Mouse (Mus musculus): ENCODE measurements around the gene Parvb. TPM values are rescaled to one million over a fixed set of nuclear protein-coding genes. Genes with fewer than 3 reads are reported as not detected.

Parvb gene
- polyA plus RNA-seq, 1 experiment from 2014 or later = 4.8 TPM

DNA sequence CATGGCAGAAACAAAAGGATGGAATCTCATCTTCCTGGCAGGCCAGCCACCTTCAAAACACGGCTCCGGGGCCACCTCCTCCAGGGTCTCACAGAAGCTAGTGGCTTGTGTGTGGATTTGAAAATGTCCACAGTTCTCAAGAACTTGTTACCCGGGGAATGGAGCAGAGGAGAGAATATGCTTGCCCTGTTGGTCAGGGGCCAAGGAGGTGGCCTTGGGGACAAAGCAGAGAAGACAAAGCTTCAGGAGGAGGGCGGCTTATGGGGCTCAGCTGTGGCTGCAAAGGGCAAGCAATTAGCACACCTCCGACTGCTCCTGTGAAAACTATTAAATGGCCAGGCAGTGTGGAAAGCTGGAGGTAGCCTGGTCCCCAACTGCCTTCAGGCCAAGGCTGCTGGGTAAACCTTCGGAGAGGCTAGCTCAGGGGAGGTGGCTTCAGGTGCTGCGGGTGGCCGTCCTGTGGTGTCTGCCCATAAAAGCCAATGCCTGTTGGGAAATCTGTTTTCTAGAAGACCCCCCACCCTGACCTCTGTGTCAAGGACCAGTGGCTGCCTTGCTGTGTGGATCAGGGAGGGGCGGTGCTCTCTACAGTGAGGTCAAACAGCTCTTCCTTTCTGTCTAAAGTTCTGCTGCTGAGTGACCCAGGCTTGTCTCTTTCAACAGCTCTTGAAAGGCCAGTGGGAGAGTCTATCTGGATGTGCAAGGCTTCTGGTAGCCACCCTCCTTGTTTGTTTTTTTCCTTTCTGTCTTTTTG lies 26.9 kb downstream of the Parvb start:
- H3K27ac ChIP-seq (replicated peaks) = no peak overlapping the region
- 74% methylated on average over 9 of the region's 9 CpGs for whole genome bisulfite sequencing
- H3K4me2 ChIP-seq (replicated peaks) = no peak overlapping the region
- H3K4me1 ChIP-seq = peaks cover 22% of the 10 kb centered on the region
- no peak for ATAC-seq (ENCODE audit: insufficient number of reproducible peaks, low FRiP score, low TSS enrichment, low read depth)
- no peaks in the 10 kb centered on the region for H3K9me3 ChIP-seq (replicated peaks)
- H3K36me3 ChIP-seq = no peaks in the 10 kb centered on the region
- no peak overlapping the region for H3K4me3 ChIP-seq (replicated peaks)
- H3K27me3 ChIP-seq = peaks cover 2% of the 10 kb centered on the region; the same call in 1 of the 2 replicates
- no peak overlapping the region for H3K9ac ChIP-seq

DNA sequence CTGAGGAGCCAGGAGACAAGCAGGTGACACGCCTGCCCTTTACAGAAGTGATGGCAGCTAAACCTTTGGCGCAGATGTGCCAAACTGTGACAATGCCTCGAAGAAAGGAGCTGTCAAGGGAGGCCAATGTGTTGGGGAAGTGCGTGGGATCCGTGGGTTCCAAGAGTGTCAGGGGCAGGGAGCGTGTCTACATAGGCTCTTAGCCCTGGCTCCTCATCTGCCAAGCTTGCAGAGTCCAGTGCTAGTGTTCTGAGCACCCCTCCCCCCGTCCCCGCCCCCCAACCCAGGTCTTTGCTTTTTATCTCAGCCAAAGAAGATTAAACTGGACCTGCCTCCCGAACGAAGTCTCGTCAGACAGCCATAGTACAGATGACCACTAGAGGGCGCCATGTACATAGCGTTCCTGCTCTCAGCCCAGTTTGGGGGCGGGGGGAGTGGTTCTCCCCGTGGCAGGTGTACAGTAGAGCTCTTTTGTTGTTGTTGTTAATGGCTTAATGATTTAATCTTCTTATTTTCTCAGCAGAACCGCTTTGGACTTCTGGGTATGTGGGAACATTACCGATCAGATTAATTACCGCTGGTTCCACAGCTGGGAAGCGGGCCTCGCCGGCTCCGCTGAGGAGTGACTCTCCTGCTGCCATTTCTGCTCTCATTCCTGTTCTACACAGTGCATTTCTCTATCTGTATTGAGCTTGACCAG lies 28.4 kb downstream of the Parvb start:
- 0 out of 2 replicates have a peak overlapping the region, but pooled peaks have one; percentile 9 for H3K4me3 ChIP-seq (replicated peaks)
- H3K4me2 ChIP-seq (replicated peaks) = peak overlapping the region; percentile 17; the same call in 1 of the 2 replicates
- no peak overlapping the region for H3K27ac ChIP-seq (replicated peaks)
- no peaks in the 10 kb centered on the region for H3K36me3 ChIP-seq
- ATAC-seq (ENCODE audit: insufficient number of reproducible peaks, low FRiP score, low TSS enrichment, low read depth) = 0 out of 2 replicates have a peak, but pooled peaks have one; percentile 44
- H3K9ac ChIP-seq = no peak overlapping the region
- WGBS = 26% methylated on average over 22 of the region's 22 CpGs
- H3K4me1 ChIP-seq = peaks cover 14% of the 10 kb centered on the region
- no peaks in the 10 kb centered on the region for H3K9me3 ChIP-seq (replicated peaks)
- H3K27me3 ChIP-seq = peaks cover 2% of the 10 kb centered on the region; the same call in 1 of the 2 replicates

DNA sequence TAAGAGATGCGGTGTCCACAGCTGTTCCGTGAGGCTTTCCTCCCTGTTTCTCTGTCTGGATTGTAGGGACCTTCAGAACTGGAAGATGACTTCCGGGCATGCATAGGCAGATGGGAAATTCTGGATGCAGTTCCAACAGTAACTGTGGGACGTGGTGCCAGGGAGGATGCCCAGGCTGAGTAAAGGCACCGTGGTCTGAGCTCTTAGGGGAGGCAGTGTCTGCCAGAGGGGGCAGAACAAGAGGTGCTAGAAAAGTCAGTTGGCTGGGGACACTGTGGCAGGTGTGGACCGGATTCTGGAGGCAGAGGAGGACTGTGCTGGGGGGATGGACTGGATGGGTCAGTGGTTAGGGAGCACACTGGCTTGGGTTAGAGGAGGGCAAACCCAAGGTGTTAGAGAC lies 30.8 kb downstream of the Parvb start:
- Histone ChIP-seq H3K4me3 (replicated peaks) (no peak overlapping the region), H3K4me1 (peaks cover 14% of the 10 kb centered on the region), H3K4me2 (replicated peaks) (no peak overlapping the region), H3K9ac (no peak overlapping the region), H3K36me3 (no peaks in the 10 kb centered on the region), H3K27me3 (peaks cover 2% of the 10 kb centered on the region; the same call in 1 of the 2 replicates), H3K27ac (replicated peaks) (no peak overlapping the region), H3K9me3 (replicated peaks) (no peaks in the 10 kb centered on the region)
- ATAC-seq (ENCODE audit: insufficient number of reproducible peaks, low FRiP score, low TSS enrichment, low read depth) = no peak
- WGBS = 88% methylated on average over 6 of the region's 6 CpGs

DNA sequence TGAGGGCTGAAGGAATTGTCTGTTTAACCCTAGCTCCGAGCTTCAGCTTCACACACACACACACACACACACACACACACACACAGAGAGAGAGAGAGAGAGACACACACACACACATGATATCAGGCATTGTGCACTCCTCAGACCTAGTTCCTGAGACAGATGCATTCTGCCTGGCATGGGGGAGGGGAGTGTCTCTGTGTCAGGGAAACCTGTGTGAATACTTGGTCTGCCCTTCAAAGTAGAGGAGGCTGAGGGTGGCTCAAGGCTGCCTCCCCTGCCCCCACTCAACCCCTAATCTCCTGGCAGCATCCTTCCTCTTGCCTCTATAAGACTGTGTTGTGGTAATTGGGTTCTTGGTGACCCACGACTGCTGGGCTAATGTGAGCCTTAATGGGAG lies 31.7 kb downstream of the Parvb start:
- Histone ChIP-seq H3K27ac (replicated peaks) (no peak overlapping the region), H3K27me3 (0 out of 2 replicates have a peak, but pooled peaks cover 2% of the 10 kb centered on the region), H3K4me3 (replicated peaks) (no peak overlapping the region), H3K4me2 (replicated peaks) (no peak overlapping the region), H3K4me1 (peaks cover 10% of the 10 kb centered on the region), H3K9me3 (replicated peaks) (no peaks in the 10 kb centered on the region), H3K36me3 (no peaks in the 10 kb centered on the region), H3K9ac (no peak overlapping the region)
- WGBS = 50% methylated on average over 2 of the region's 2 CpGs
- no peak for ATAC-seq (ENCODE audit: insufficient number of reproducible peaks, low FRiP score, low TSS enrichment, low read depth)

DNA sequence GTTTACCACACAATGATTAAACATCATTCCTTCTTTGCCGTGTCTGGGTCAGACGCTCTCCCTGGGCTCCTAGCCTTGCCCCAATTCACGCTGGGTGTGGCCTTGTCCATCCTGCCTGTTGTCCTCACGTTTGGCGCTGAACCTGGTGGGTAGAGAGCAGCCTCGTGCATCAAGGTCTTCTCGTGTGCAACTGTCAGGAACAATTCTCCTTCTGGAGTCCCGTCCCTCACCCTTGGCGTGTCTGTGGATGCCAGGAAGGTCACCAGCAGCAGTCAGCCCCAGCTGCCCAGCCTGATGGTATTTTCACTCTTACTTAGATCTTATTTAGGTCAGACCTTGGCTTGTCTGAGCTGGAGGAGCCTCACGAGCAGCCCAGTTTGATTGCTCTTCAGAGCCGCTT lies 33.3 kb downstream of the Parvb start:
- ATAC-seq (ENCODE audit: insufficient number of reproducible peaks, low FRiP score, low TSS enrichment, low read depth) = no peak
- Histone ChIP-seq H3K4me1 (peaks cover 9% of the 10 kb centered on the region), H3K4me2 (replicated peaks) (no peak overlapping the region), H3K9me3 (replicated peaks) (no peaks in the 10 kb centered on the region), H3K36me3 (no peaks in the 10 kb centered on the region), H3K27ac (replicated peaks) (no peak overlapping the region), H3K9ac (no peak overlapping the region), H3K4me3 (replicated peaks) (no peak overlapping the region), H3K27me3 (0 out of 2 replicates have a peak, but pooled peaks cover 2% of the 10 kb centered on the region)
- WGBS = 74% methylated on average over 11 of the region's 11 CpGs

DNA sequence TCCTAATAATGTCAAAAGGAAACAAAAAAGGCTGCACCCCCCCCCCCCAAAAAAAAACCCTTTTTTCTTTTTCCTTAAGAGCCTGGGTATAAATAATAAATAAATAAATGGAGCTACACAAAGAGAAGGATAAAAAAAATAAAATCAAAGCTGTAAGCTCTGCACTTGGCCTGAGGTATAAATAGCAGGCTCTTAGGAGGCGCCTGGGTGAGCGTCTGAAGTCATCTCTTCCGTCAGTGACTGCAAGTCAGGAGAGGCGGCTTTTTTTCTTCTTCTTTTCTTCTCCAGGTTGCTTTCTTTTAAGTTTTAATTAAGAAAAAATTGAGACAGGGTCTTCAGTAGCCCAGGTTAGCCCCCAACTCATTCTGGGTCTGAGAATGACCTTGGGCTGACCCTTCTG lies 34.4 kb downstream of the Parvb start:
- H3K4me3 ChIP-seq (replicated peaks) = no peak overlapping the region
- H3K9ac ChIP-seq = no peak overlapping the region
- ATAC-seq (ENCODE audit: insufficient number of reproducible peaks, low FRiP score, low TSS enrichment, low read depth) = no peak
- H3K4me2 ChIP-seq (replicated peaks) = no peak overlapping the region
- no peaks in the 10 kb centered on the region for H3K36me3 ChIP-seq
- 65% methylated on average over 4 of the region's 4 CpGs for WGBS
- no peak overlapping the region for H3K27ac ChIP-seq (replicated peaks)
- 0 out of 2 replicates have a peak, but pooled peaks cover 2% of the 10 kb centered on the region for H3K27me3 ChIP-seq
- 0 out of 2 replicates have a peak, but pooled peaks cover 4% of the 10 kb centered on the region for H3K4me1 ChIP-seq
- H3K9me3 ChIP-seq (replicated peaks) = no peaks in the 10 kb centered on the region

DNA sequence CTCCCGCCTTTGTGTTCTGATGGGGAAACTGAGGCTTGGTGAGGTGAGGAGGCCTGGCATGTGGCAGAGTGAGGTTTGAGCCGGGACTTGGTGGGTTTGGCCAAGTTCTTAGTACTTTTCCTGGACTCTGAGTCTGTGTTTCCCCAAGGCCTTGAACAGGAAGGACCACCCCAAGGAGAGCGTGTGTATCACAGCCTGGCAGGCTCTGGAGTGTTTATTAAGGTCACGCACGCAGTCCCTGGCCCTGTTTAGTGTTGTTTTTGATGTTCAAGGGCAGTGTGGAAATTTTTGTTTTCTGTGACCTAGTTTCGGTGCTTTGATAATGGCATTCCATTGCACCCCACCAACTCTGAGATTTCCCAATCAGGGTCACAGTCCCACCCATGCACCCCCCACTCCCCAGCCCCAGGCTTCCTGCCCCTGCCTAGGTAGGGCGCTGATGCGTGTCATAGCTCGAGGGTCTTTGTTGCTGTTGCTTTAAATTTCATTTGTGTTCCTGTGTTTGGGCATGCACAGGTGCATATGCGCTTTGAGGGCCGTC lies 35.9 kb downstream of the Parvb start:
- 85% methylated on average over 11 of the region's 11 CpGs for WGBS
- Histone ChIP-seq H3K9ac (no peak overlapping the region), H3K4me1 (0 out of 2 replicates have a peak, but pooled peaks cover 4% of the 10 kb centered on the region), H3K27ac (replicated peaks) (no peak overlapping the region), H3K4me3 (replicated peaks) (no peak overlapping the region), H3K27me3 (no peaks in the 10 kb centered on the region), H3K4me2 (replicated peaks) (no peak overlapping the region), H3K9me3 (replicated peaks) (no peaks in the 10 kb centered on the region), H3K36me3 (no peaks in the 10 kb centered on the region)
- ATAC-seq (ENCODE audit: insufficient number of reproducible peaks, low FRiP score, low TSS enrichment, low read depth) = no peak

DNA sequence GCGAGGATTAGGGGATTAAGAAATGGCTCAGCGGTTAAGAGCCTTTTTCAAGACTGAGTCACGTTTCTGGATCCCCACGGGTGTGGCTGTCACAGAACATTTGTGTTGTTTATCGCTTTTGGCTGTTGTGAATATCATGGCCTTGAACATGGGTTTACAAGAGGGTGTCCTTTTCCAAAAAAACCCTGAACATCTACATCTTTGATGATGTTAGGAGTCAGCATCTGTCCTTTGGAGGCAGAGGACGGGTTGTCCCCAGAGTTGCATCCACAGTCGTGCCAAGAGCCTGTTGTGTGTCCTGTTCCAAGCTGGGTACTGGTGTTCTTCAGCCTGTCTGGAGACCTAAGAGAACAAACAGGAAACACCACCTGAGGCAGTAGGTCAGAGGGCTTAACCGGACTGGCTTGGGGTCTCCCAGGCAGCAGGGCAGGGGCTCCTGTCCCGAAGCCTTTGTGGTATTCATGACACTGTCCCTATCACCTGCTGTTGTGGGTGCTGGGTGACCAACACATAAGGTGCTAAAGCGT lies 37.3 kb downstream of the Parvb start:
- H3K4me2 ChIP-seq (replicated peaks) = no peak overlapping the region
- ATAC-seq (ENCODE audit: insufficient number of reproducible peaks, low FRiP score, low TSS enrichment, low read depth) = no peak
- 0 out of 2 replicates have a peak, but pooled peaks cover 4% of the 10 kb centered on the region for H3K4me1 ChIP-seq
- no peaks in the 10 kb centered on the region for H3K27me3 ChIP-seq
- no peak overlapping the region for H3K27ac ChIP-seq (replicated peaks)
- no peak overlapping the region for H3K4me3 ChIP-seq (replicated peaks)
- H3K9ac ChIP-seq = no peak overlapping the region
- H3K36me3 ChIP-seq = no peaks in the 10 kb centered on the region
- H3K9me3 ChIP-seq (replicated peaks) = no peaks in the 10 kb centered on the region
- 69% methylated on average over 10 of the region's 10 CpGs for WGBS

DNA sequence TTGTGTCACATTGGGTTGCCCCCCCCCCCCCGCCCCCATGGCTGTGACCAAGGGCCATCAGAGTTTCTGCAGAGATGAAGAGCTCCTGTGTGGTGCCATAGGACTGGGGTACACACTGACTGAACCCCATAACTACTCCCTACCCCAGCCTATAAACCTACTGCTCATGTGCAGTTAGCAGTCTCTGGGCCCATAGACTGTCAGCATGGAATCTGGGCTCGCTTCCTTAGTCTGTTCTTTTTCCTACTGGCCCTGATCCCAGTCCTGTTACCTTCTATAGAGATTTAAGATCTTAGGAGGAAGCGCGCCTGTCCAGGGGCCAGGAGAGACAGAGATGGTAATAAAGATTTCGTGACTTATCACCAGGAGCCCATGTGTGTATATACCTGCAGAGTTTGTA lies 38.2 kb downstream of the Parvb start:
- H3K9me3 ChIP-seq (replicated peaks) = no peaks in the 10 kb centered on the region
- no peak for ATAC-seq (ENCODE audit: insufficient number of reproducible peaks, low FRiP score, low TSS enrichment, low read depth)

DNA sequence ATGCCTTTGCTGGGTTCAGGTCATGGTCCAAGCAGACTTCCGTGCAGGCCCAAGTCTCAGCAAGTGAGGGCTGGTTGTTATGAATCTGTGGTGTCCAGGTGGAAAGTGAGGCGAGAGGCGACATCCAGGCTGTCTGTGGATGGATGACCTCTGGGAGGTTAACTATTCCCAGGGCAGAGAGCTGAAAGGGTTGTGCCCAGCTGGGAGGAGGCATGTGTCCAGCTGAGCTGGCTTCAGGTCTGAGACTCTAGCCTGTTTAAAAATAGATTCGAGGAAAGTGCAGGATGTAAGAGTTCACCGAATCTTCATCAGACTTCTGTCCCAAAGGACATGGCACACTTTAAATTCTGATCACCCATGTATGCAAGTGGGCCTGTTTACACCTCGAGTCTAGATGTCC lies 38.6 kb downstream of the Parvb start:
- 75% methylated on average over 6 of the region's 6 CpGs for WGBS
- H3K9me3 ChIP-seq (replicated peaks) = no peaks in the 10 kb centered on the region
- no peak overlapping the region for H3K9ac ChIP-seq
- ATAC-seq (ENCODE audit: insufficient number of reproducible peaks, low FRiP score, low TSS enrichment, low read depth) = no peak
- H3K27ac ChIP-seq (replicated peaks) = no peak overlapping the region
- H3K4me2 ChIP-seq (replicated peaks) = no peak overlapping the region
- H3K36me3 ChIP-seq = no peaks in the 10 kb centered on the region
- H3K4me1 ChIP-seq = 0 out of 2 replicates have a peak, but pooled peaks cover 4% of the 10 kb centered on the region
- H3K4me3 ChIP-seq (replicated peaks) = no peak overlapping the region
- H3K27me3 ChIP-seq = no peaks in the 10 kb centered on the region

More for the DNA sequence above, 38.2 kb downstream of the Parvb start:
- H3K4me2 ChIP-seq (replicated peaks) = no peak overlapping the region
- H3K27me3 ChIP-seq = no peaks in the 10 kb centered on the region
- H3K4me3 ChIP-seq (replicated peaks) = no peak overlapping the region
- no peaks in the 10 kb centered on the region for H3K36me3 ChIP-seq
- H3K4me1 ChIP-seq = 0 out of 2 replicates have a peak, but pooled peaks cover 4% of the 10 kb centered on the region
- no peak overlapping the region for H3K27ac ChIP-seq (replicated peaks)
- WGBS = 81% methylated on average over 4 of the region's 5 CpGs
- no peak overlapping the region for H3K9ac ChIP-seq

DNA sequence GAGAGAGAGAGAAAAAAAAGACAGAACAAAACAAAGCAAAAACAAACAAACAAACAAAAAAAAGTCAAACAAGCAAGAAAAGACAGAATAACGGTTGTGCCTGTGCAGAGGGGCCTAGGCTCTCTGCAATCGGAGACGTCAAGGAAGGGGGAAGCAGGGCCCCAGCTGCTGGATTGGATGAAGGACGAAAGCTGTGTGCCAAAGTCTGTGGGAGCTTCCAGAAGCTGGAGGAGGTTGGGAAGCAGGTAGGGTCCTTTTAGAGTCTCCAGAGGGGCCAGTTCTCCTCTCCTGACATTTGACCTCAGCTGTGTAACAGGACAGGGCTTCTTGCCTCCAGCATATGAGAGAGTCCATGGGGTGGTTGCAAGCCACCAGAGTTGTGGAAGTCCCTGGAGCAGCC lies 44.2 kb downstream of the Parvb start:
- Histone ChIP-seq H3K4me3 (replicated peaks) (no peak overlapping the region), H3K9ac (no peak overlapping the region), H3K36me3 (peaks cover 3% of the 10 kb centered on the region; the same call in 1 of the 2 replicates), H3K27me3 (no peaks in the 10 kb centered on the region), H3K4me1 (no peaks in the 10 kb centered on the region), H3K9me3 (replicated peaks) (no peaks in the 10 kb centered on the region), H3K4me2 (replicated peaks) (no peak overlapping the region), H3K27ac (replicated peaks) (no peak overlapping the region)
- no peak for ATAC-seq (ENCODE audit: insufficient number of reproducible peaks, low FRiP score, low TSS enrichment, low read depth)
- 64% methylated on average over 4 of the region's 4 CpGs for WGBS

Data from embryonic facial prominence, embryonic 15.5 days (tissue).